Mouse (Mus musculus) liver, embryonic 15.5 days (tissue): ENCODE data around the gene Frmpd4. TPM values are rescaled to one million over a fixed set of nuclear protein-coding genes. Genes with fewer than 3 reads are reported as not detected.

Experiments used
- ATAC-seq: fragments of 200-750 bp; cut with Nextera tagmentation; 2 replicates; pipeline ENCODE4 v1.8.0; 2017; ENCODE audit warnings: moderate number of reproducible peaks, mild to moderate bottlenecking, moderate library complexity; ENCODE audit not compliant: insufficient read depth
- H3K27ac ChIP-seq: fragments of 300-500 bp; sonication (generic); replicated peaks from 2 replicates; pipeline ENCODE4 v1.5.1; 2015; ENCODE audit warnings: mild to moderate bottlenecking, inconsistent platforms
- H3K27me3 ChIP-seq: fragments of 300-500 bp; sonication (generic); 2 replicates; pipeline ENCODE4 v1.6.1; 2015; ENCODE audit warnings: mild to moderate bottlenecking, inconsistent platforms
- H3K36me3 ChIP-seq: fragments of 300-500 bp; sonication (generic); replicated peaks from 2 replicates; pipeline ENCODE4 v1.6.1; 2015; ENCODE audit warnings: moderate library complexity, mild to moderate bottlenecking, inconsistent platforms
- H3K4me1 ChIP-seq: fragments of 300-500 bp; sonication (generic); replicated peaks from 2 replicates; pipeline ENCODE4 v1.6.1; 2015; ENCODE audit warnings: inconsistent platforms
- H3K4me2 ChIP-seq: fragments of 300-500 bp; sonication (generic); 2 replicates; pipeline ENCODE4 v1.6.1; 2015; ENCODE audit warnings: moderate library complexity, mild to moderate bottlenecking, inconsistent platforms
- H3K4me3 ChIP-seq: fragments of 300-500 bp; sonication (generic); replicated peaks from 2 replicates; pipeline ENCODE4 v1.5.1; 2015; ENCODE audit warnings: mild to moderate bottlenecking, inconsistent platforms
- H3K9ac ChIP-seq: fragments of 300-500 bp; sonication (generic); 2 replicates; pipeline ENCODE4 v1.6.1; 2015; ENCODE audit warnings: moderate library complexity, mild to moderate bottlenecking, inconsistent platforms
- H3K9me3 ChIP-seq: fragments of 300-500 bp; sonication (generic); replicated peaks from 2 replicates; pipeline ENCODE4 v1.6.1; 2016; ENCODE audit warnings: inconsistent platforms
- WGBS: fragments of 180-500 bp; shearing (Covaris S2); methylation state at CpG from one replicate; pipeline ENCODE4 v1.1.7; 2015; ENCODE audit warnings: mixed read lengths; ENCODE audit not compliant: insufficient replicate concordance; 5-methylcytosine and 5-hydroxymethylcytosine counted together
- polyA plus RNA-seq: library from polyadenylated mRNA; unstranded; fragments of >200 nt; fragmentation: Nextera tagmentation; extraction: Ambion mirVana; gene quantifications from 2 replicates; pipeline ENCODE4 v1.2.1, GENCODE M21; 2015

Frmpd4 gene
- polyA plus RNA-seq, 1 experiment from 2014 or later, result not detected

GRCm38 (mm10) chrX:167523151-167523550 is 1053.9 kb downstream of the Frmpd4 start:
- Histone ChIP-seq H3K9me3 (no peaks in the 10 kb centered on the region), H3K36me3 (no peaks in the 10 kb centered on the region), H3K4me2 (no peak overlapping the region), H3K9ac (no peak overlapping the region), H3K27me3 (no peaks in the 10 kb centered on the region), H3K4me1 (no peaks in the 10 kb centered on the region), H3K4me3 (no peak overlapping the region), H3K27ac (no peak overlapping the region)
- WGBS, result 59% methylated on average over 3 of the region's 3 CpGs
- ATAC-seq, result no peak

GRCm38 (mm10) chrX:167522528-167522927 is 1054.5 kb downstream of the Frmpd4 start:
- H3K9ac ChIP-seq, result no peak overlapping the region
- no peak overlapping the region for H3K27ac ChIP-seq
- WGBS, result 53% methylated on average over 4 of the region's 4 CpGs
- no peaks in the 10 kb centered on the region for H3K36me3 ChIP-seq
- no peaks in the 10 kb centered on the region for H3K9me3 ChIP-seq
- no peak overlapping the region for H3K4me3 ChIP-seq
- H3K4me2 ChIP-seq, result no peak overlapping the region
- no peak for ATAC-seq
- H3K27me3 ChIP-seq, result no peaks in the 10 kb centered on the region
- H3K4me1 ChIP-seq, result no peaks in the 10 kb centered on the region

GRCm38 (mm10) chrX:167518440-167518839 is 1058.6 kb downstream of the Frmpd4 start:
- H3K36me3 ChIP-seq, result no peaks in the 10 kb centered on the region

GRCm38 (mm10) chrX:167497780-167498179 is 1079.3 kb downstream of the Frmpd4 start:
- no peak overlapping the region for H3K4me3 ChIP-seq
- H3K27me3 ChIP-seq, result no peaks in the 10 kb centered on the region
- no peaks in the 10 kb centered on the region for H3K9me3 ChIP-seq
- H3K27ac ChIP-seq, result no peak overlapping the region
- no peaks in the 10 kb centered on the region for H3K4me1 ChIP-seq
- 27% methylated on average over 11 of the region's 11 CpGs for WGBS
- H3K9ac ChIP-seq, result no peak overlapping the region
- no peak overlapping the region for H3K4me2 ChIP-seq
- H3K36me3 ChIP-seq, result no peaks in the 10 kb centered on the region
- no peak for ATAC-seq

More at GRCm38 (mm10) chrX:167518440-167518839, 1058.6 kb downstream of the Frmpd4 start:
- Histone ChIP-seq H3K4me1 (no peaks in the 10 kb centered on the region), H3K9ac (no peak overlapping the region), H3K27me3 (no peaks in the 10 kb centered on the region), H3K9me3 (no peaks in the 10 kb centered on the region), H3K4me3 (no peak overlapping the region), H3K4me2 (no peak overlapping the region), H3K27ac (no peak overlapping the region)
- WGBS, result 52% methylated on average over 2 of the region's 2 CpGs
- no peak for ATAC-seq

GRCm38 (mm10) chrX:167492265-167492664 is 1084.8 kb downstream of the Frmpd4 start:
- ATAC-seq, result no peak

DNA sequence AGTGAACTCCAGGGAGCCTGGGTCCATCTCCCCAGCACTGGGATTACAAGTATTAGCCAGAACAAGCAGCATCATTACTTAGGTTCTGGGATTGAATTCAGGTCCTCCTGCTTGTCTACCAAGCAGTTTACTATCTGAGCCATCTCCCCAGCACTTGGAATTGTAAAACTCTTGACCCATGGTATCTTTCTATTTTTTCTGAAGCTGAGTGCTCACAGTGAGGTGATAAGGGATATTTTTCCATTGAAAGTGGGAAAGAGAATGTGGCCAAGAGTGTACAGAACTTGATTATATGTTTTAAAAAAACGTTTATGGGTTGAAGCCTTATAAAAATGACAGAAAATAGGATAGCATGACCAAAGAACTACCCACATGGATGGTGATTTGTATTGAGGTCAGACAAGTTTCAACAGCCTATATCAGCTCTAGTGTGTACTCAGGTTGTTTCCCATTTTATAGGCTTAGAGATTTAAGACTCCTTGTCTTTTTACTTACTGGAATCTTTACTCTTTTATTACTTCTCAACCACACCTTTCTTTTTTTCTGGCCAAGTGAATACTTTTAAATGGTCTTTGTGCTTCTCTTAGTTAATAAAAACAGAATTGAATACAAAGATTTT is 1085.3 kb downstream of the Frmpd4 start:
- Histone ChIP-seq H3K4me1 (no peaks in the 10 kb centered on the region), H3K9me3 (no peaks in the 10 kb centered on the region), H3K4me3 (no peak overlapping the region), H3K27ac (no peak overlapping the region), H3K4me2 (no peak overlapping the region), H3K9ac (no peak overlapping the region), H3K36me3 (no peaks in the 10 kb centered on the region), H3K27me3 (no peaks in the 10 kb centered on the region)
- 11% methylated on average over 1 of the region's 1 CpGs for WGBS
- no peak for ATAC-seq

More at GRCm38 (mm10) chrX:167492265-167492664, 1084.8 kb downstream of the Frmpd4 start:
- no peak overlapping the region for H3K4me2 ChIP-seq
- no peak overlapping the region for H3K4me3 ChIP-seq
- no peaks in the 10 kb centered on the region for H3K4me1 ChIP-seq
- no peak overlapping the region for H3K9ac ChIP-seq
- no peaks in the 10 kb centered on the region for H3K36me3 ChIP-seq
- H3K27me3 ChIP-seq, result no peaks in the 10 kb centered on the region
- WGBS, result 72% methylated on average over 1 of the region's 1 CpGs
- H3K9me3 ChIP-seq, result no peaks in the 10 kb centered on the region
- H3K27ac ChIP-seq, result no peak overlapping the region

- ATAC-seq, result no peak
- no peak overlapping the region for H3K4me3 ChIP-seq
- no peak overlapping the region for H3K27ac ChIP-seq
- H3K9ac ChIP-seq, result no peak overlapping the region
- H3K9me3 ChIP-seq, result no peaks in the 10 kb centered on the region
- H3K4me1 ChIP-seq, result no peaks in the 10 kb centered on the region
- H3K36me3 ChIP-seq, result no peaks in the 10 kb centered on the region
- no peak overlapping the region for H3K4me2 ChIP-seq
- no peaks in the 10 kb centered on the region for H3K27me3 ChIP-seq
- 36% methylated on average over 4 of the region's 4 CpGs for WGBS
Measured at GRCm38 (mm10) chrX:167483409-167484177, 1093.4 kb downstream of the Frmpd4 start.

DNA sequence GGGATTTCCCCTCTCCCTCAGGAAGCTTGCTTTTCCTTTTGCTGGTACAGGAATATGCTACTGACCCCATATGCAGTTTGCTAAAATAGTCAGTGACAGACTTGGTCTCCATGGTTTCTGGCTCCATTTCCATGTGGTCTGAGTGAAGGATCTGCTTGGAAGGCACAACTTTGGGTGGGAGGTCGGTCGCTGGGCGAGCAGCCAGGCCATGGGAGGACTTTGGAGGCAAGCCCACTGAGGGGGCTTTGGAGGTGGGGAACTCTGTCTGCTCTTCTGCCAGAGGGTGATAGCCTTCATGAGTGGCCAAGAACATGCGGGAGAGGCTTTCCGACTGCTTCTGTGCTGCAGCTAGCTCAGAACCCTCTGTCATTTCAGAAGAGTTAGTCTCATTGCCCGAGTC is 1099.4 kb downstream of the Frmpd4 start:
- H3K4me2 ChIP-seq, result no peak overlapping the region
- no peaks in the 10 kb centered on the region for H3K27me3 ChIP-seq
- no peaks in the 10 kb centered on the region for H3K4me1 ChIP-seq
- no peak overlapping the region for H3K4me3 ChIP-seq
- no peaks in the 10 kb centered on the region for H3K9me3 ChIP-seq
- no peaks in the 10 kb centered on the region for H3K36me3 ChIP-seq
- WGBS, result 65% methylated on average over 6 of the region's 6 CpGs
- H3K9ac ChIP-seq, result no peak overlapping the region
- H3K27ac ChIP-seq, result no peak overlapping the region
- no peak for ATAC-seq

DNA sequence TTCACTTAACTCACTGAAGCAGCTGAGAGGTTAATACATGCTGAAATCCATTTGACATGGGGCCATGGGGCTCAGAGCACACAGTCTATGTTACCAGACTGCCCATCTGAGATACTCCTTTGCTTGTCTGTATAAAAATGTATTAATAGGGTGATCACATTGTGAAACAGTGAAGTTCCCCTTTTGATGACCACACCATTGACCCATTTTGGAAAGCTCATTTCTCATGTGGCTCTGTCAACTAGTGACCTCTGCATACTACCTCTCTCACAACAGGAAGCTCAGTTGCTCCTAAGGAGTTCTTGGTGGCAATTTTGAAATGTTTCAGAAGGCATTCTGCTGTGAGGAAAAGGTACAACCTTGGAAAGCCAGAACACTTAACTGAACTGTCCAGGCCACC is 1142.1 kb downstream of the Frmpd4 start:
- no peaks in the 10 kb centered on the region for H3K9me3 ChIP-seq
- no peaks in the 10 kb centered on the region for H3K36me3 ChIP-seq
- no peak for ATAC-seq
- H3K27ac ChIP-seq, result no peak overlapping the region
- H3K4me2 ChIP-seq, result no peak overlapping the region
- H3K4me1 ChIP-seq, result no peaks in the 10 kb centered on the region
- H3K27me3 ChIP-seq, result no peaks in the 10 kb centered on the region
- H3K9ac ChIP-seq, result no peak overlapping the region
- H3K4me3 ChIP-seq, result no peak overlapping the region

- Histone ChIP-seq H3K27ac (no peak overlapping the region), H3K4me3 (no peak overlapping the region), H3K9ac (no peak overlapping the region), H3K9me3 (no peaks in the 10 kb centered on the region), H3K4me2 (no peak overlapping the region), H3K36me3 (no peaks in the 10 kb centered on the region), H3K4me1 (no peaks in the 10 kb centered on the region), H3K27me3 (no peaks in the 10 kb centered on the region)
- no peak for ATAC-seq
- WGBS, result 41% methylated on average over 2 of the region's 2 CpGs
Measured at GRCm38 (mm10) chrX:167433950-167434349, 1143.1 kb downstream of the Frmpd4 start.
